Mouse (Mus musculus) embryonic fibroblast, embryonic 13.5 days (primary cell): ENCODE data around the gene Larp1b. TPM values are rescaled to one million over a fixed set of nuclear protein-coding genes. Genes with fewer than 3 reads are reported as not detected.

Experiments used
- H3K27ac ChIP-seq: 2 replicates; pipeline ENCODE4 v1.5.1; 2012; ENCODE audit warnings: low read length, control low read depth, inconsistent platforms; ENCODE audit not compliant: insufficient read depth
- H3K4me1 ChIP-seq: 2 replicates; pipeline ENCODE4 v1.6.1; 2011; ENCODE audit warnings: low read length; ENCODE audit not compliant: control insufficient read depth, insufficient read depth
- H3K4me3 ChIP-seq: 2 replicates; pipeline ENCODE4 v1.5.1; 2011; ENCODE audit warnings: mild to moderate bottlenecking, control low read depth, low read length; ENCODE audit not compliant: insufficient read depth
- CTCF ChIP-seq: IDR thresholded peaks from 2 replicates; pipeline ENCODE4 v1.5.1; 2011; ENCODE audit warnings: mild to moderate bottlenecking, control low read depth, low read length, moderate library complexity, borderline replicate concordance; ENCODE audit not compliant: insufficient read depth
- POLR2A ChIP-seq: IDR thresholded peaks from 2 replicates; pipeline ENCODE4 v1.6.1; 2011; ENCODE audit warnings: low read depth, mild to moderate bottlenecking, control low read depth, low read length, moderate library complexity
- polyA plus RNA-seq: library from polyadenylated mRNA; stranded (reverse); fragments of >200 nt; gene quantifications from 2 replicates; pipeline ENCODE4 v1.2.4, GENCODE M21; 2011; ENCODE audit warnings: low read depth; ENCODE audit not compliant: missing spikeins, insufficient read length

Larp1b gene
- polyA plus RNA-seq, 1 experiment = 19.3 TPM

DNA sequence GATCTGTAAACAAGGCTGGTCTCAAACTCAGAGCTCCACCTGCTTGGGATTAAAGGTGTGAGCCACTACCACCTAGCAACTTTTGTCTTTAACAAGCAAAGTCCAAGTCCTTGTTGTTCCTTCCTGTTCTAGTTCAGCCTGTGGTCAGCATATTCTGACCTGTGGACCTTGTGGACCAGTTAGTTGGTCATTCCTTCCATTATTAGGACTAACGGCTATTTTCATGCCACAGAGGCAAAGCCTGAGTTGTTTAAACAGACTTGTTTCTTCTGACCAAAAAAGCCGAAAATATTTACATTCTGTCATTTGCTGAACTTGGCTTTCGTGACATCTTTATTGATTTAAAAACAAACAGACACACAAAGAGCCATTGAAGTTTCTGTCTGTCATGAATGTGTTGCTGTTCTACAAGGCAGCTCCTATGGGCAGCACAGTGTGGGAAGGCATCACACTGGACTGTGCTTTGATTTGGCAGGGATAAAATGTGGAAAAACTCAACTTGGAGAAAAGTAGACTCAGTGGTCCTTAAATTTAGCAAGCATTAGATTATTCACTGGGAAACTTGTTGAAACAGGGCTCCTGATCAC is 68.5 kb downstream of the Larp1b start:
- Histone ChIP-seq H3K4me1 (no peaks in the 10 kb centered on the region), H3K4me3 (no peak overlapping the region), H3K27ac (no peak overlapping the region)
- no peak for TF ChIP-seq CTCF
- TF ChIP-seq POLR2A = no peak

DNA sequence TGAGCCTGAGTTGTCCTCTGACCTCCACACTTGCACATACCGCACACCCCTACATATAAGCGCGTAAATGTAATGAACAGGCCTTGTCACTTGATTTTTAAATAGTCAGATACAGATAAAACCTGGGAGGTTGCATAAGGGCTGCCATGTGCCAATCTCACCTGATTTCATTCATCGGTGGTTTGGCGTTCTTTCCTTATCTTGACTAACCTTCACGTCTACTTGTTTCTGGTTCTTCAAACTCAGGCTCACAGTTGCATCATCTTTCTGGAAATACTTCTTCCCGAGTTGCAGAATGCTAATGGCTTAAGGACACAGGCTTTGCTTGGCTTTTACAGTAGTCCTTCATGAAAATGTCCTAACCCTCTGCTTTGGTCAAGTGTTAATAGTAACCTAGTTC is 71.1 kb downstream of the Larp1b start:
- Histone ChIP-seq H3K4me1 (no peaks in the 10 kb centered on the region), H3K4me3 (no peak overlapping the region), H3K27ac (no peak overlapping the region)
- TF ChIP-seq POLR2A (no peak), CTCF (no peak)

DNA sequence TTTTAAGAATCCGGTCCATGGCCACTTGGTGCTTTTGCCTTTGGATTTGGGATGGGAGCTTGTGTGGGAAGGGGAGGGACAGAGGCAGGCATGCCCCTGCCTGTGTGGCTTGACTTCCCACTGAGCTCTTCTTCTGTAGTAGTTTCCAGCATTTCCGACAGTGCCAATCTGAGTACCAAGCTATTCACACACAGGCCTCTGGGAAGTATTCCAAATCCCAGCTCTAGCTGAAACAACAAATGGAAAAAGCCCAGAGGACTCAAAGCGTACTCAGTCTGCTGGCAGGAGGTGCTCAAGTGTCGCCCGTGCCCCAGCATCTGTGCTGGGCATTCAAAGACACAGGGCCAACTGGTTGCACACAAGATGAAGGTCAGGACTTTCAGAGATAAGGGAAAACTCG is 72.4 kb downstream of the Larp1b start:
- Histone ChIP-seq H3K4me1 (no peaks in the 10 kb centered on the region), H3K4me3 (no peak overlapping the region), H3K27ac (no peak overlapping the region)
- TF ChIP-seq CTCF = no peak
- no peak for TF ChIP-seq POLR2A

DNA sequence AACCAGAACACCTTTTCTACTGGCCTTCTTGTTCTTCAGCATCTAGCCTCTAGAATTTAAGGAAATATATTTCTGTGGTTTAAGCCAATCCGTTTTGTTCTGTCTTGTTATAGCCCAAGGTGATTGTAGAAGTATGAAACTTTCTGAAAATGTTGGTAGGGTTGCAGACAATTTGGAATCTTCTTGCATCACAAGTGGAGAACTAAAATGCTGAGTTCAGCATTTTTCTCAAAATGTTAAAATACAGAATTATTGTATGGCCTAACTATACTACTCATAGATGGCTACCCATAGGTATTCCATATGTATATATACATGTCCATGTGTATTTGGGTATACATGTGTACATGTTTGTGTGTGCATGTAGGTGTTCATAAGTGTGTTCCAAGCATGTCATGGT is 81.1 kb downstream of the Larp1b start:
- no peak for TF ChIP-seq CTCF
- no peak for TF ChIP-seq POLR2A
- H3K27ac ChIP-seq = no peak overlapping the region
- H3K4me1 ChIP-seq = no peaks in the 10 kb centered on the region
- H3K4me3 ChIP-seq = no peak overlapping the region

DNA sequence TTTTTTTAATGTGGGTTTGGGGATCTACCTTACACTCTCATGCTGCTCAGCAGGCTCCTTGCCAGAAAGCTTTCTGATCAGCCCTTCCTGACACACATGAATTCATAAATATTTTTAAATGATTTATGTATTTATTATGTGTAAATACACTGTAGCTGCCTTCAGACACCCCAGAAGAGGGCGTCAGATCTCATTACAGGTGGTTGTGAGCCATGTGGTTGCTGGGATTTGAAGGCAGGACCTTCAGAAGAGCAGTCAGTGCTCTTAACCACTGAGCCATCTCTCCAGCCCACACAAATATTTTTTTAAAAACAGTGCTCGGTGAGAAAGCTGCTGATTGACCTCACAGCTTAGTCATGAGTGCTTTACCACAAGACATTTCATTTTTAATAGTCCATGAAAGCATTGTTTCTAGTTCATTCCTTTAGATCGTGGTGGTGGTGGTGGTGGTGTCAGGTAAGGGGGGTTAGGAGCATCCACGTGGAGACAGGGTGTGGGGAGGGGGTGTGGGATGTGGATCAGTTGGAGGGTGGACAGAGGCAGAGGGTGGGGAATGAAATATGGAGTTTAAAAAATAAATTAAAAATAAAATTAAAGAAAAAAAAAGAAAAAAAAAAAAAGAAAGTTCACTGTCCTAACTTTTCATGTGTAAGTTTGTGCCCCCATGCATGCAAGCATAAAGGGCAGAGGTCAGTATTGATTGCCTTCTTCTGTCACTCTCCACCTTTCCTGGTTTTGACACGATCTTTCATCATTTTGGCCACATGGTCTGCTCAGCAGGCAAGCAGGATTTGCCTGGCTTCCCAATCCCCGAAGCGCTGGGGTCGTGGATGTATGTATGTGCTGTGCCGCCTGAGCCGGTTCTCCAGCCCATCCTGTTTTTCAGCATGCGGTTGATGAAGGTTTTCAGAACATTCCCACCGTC is 81.9 kb downstream of the Larp1b start:
- H3K4me1 ChIP-seq = no peaks in the 10 kb centered on the region
- no peak overlapping the region for H3K27ac ChIP-seq
- H3K4me3 ChIP-seq = no peak overlapping the region
- TF ChIP-seq POLR2A = no peak
- no peak for TF ChIP-seq CTCF

DNA sequence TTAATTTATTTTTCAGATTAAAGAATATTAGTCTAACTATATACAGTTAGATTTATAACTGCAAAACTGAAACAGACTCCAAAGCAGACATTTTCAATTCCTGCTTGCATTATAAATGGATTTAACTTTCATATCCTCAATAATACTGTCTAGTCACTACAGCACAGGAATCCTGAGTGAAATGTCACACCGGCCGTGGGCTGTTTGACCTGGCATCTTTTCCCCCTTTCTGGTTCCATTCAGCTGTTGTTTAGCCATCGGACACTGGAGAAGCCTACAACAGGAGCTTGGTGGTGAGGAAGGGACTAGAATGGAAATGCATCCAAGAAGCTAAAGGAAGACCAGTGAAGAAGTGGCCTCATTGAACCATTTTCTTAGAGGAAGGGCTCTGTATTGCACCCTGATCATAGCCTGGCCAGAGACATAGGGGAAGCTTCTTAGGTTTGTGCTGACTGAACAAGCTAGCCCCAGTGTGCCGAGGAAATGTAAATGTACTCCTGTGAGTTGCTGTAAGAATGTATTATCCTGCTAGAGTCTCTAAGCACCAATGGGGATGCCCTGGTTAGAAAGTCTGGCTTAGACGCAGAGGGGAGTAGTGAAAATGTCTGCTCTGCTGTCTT is 88.8 kb downstream of the Larp1b start:
- H3K4me1 ChIP-seq = no peaks in the 10 kb centered on the region
- H3K4me3 ChIP-seq = no peak overlapping the region
- TF ChIP-seq POLR2A (no peak), CTCF (no peak)
- no peak overlapping the region for H3K27ac ChIP-seq

DNA sequence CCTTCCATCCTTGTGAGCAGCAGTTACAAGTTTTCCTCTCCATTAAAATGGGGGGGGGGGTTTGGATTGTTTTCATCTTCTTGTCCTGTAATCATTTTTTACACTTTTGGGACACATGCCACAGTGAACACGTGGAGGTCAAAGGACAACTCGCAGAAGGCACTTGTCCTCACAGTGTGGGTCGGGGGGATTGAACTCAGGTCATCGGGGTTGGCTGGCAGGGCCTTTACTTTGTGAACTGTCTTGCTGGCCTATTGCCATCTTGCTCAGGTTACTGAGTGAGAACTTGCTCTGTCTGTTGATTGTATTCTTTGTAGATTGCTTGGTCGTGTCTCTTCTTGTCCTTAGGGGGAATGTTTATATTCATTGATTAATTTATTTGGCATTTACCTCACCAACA is 91.6 kb downstream of the Larp1b start:
- Histone ChIP-seq H3K27ac (no peak overlapping the region), H3K4me1 (no peaks in the 10 kb centered on the region), H3K4me3 (no peak overlapping the region)
- TF ChIP-seq CTCF (no peak), POLR2A (no peak)

DNA sequence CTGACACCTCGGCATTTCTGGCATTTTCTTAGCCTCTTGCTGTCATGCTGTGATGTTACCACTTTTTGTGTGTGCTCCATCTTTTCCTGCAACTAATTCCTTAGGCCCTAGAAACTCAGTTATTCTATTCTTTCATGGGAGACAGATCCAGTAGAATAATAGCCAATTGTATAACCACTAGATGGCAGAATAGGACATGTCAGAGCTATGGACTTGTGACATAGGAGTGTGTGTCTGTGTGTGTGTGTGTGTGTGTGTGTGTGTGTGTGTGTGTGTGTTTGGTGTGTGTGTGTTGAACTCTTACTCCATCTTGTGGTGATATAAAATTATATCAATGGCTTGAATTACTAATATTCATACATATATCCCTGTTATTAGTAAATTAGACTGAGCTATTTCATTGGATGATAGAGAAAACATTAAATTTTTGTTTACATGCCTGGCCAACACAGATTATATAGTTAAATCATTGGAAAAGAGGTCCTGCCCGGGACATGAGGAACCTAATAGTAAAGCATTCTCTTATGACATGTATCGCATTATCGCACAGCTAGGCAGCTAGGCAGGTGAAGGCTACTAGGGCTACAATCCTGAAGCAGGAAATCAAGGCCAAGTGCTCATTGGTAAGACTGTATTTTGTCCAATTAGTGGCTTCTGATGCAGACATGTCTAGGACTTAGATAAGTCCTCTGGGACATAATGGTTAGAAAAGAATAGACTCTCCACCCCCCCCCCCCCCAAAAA is 92.7 kb downstream of the Larp1b start:
- Histone ChIP-seq H3K4me3 (no peak overlapping the region), H3K27ac (no peak overlapping the region), H3K4me1 (no peaks in the 10 kb centered on the region)
- TF ChIP-seq POLR2A = no peak
- TF ChIP-seq CTCF = no peak; the same call in 1 of the 2 replicates

DNA sequence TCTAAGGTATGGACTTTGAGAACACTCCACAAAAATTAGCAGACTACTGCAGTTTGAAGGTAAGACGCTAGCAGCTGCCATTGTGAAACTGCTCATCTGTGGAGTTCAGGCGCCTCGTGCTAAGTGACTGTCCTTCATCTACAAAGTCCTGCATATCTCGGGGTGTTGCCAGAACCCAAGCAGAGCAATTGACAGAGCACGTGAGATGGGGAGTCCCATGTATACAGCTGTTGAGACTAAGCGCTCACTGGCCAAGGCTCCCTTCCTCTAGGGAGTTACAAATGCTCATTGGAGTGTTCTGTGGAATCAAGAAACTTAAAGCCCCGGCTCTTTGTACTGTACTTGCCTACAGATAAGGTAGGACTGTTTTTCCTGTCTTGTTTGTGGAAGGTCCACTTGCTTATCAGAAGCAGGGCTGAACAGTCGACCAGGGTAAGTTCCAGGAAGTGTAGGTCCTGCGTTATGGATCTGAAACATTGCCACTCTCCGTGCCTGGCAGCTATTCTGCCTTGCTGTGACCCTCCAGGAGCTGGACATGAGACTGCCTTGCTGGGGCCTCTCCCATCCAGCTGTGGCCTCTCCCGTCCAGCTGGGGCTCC is 94.2 kb downstream of the Larp1b start:
- TF ChIP-seq CTCF = no peak
- TF ChIP-seq POLR2A = no peak
- Histone ChIP-seq H3K4me3 (no peak overlapping the region), H3K27ac (no peak overlapping the region), H3K4me1 (no peaks in the 10 kb centered on the region)

DNA sequence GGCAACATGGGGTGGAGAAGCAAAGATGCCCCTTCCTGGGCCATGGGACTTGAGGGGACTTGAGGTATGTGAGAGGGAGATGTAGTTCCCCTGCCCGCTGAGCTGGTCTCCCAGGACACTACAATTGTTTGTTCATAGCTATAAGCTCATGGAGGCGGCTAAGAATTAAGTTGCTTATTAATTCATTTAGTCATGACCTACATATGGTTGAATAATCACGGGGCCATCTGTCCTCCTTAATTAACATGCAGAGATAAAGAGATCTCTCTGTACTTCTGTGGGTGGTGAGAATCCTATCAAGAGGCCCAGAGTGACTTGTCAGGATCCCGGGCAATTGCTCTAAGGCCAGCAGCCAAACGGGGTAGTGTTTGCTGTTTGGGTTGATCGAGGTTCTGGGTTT is 98.2 kb downstream of the Larp1b start:
- Histone ChIP-seq H3K4me3 (no peak overlapping the region), H3K4me1 (no peaks in the 10 kb centered on the region), H3K27ac (no peak overlapping the region)
- TF ChIP-seq CTCF (no peak), POLR2A (no peak)
